9 mouse cellular contexts compared by ENCODE assay signal in genomic region chrX:143051478-143051877, GRCm38 (mm10). TPM values are rescaled to one million over a fixed set of nuclear protein-coding genes. Genes with fewer than 3 reads are reported as not detected.
DNase-seq lines count a peak whose midpoint lies in the region; ATAC-seq lines count a peak whose summit lies in the region.
"Had no signal": no experiment of that assay in that cellular context is flagged by ENCODE, and none has a peak within 500 bp of the region (broad histone marks: within the 10 kb centered on the region; RNA-seq: fewer than 3 reads in every experiment).

No protein-coding gene starts in this region.

- no peaks in the 10 kb centered on the region for H3K36me3 ChIP-seq in hindbrain, embryonic 14.5 days (replicated peaks; ENCODE audit: control insufficient read depth, insufficient read depth)
- H3K36me3 ChIP-seq in hindbrain, embryonic 12.5 days = no peaks in the 10 kb centered on the region
- H3K36me3 ChIP-seq in forebrain, embryonic 14.5 days (ENCODE audit: control insufficient read depth, insufficient read depth, low read length) = no peaks in the 10 kb centered on the region
- no peaks in the 10 kb centered on the region for H3K36me3 ChIP-seq in liver, embryonic 15.5 days (replicated peaks)
- H3K36me3 ChIP-seq: embryonic facial prominence, embryonic 12.5 days had no signal

- H3K27me3 ChIP-seq in hindbrain, embryonic 14.5 days (ENCODE audit: control insufficient read depth, insufficient read depth, low read length) = no peaks in the 10 kb centered on the region
- H3K27me3 ChIP-seq in hindbrain, embryonic 12.5 days = peaks cover 3% of the 10 kb centered on the region; the same call in 1 of the 2 replicates
- no peaks in the 10 kb centered on the region for H3K27me3 ChIP-seq in forebrain, embryonic 14.5 days (replicated peaks; ENCODE audit: control insufficient read depth, insufficient read depth, low read length)
- H3K27me3 ChIP-seq in liver, embryonic 15.5 days = no peaks in the 10 kb centered on the region

- no peak overlapping the region for H3K27ac ChIP-seq in hindbrain, embryonic 14.5 days
- no peak overlapping the region for H3K27ac ChIP-seq in hindbrain, embryonic 12.5 days
- H3K27ac ChIP-seq in forebrain, embryonic 14.5 days (ENCODE audit: low read depth, low read length) = no peak overlapping the region
- no peak overlapping the region for H3K27ac ChIP-seq in liver, embryonic 15.5 days (replicated peaks)
- H3K27ac ChIP-seq: embryonic facial prominence, embryonic 12.5 days had no signal

- DNase-seq in hindbrain, embryonic 14.5 days (ENCODE audit: low spot score) = peak; percentile 41
- peak; percentile 33 for DNase-seq in CD4-positive helper T cell, adult 2 months (ENCODE audit: low read depth, low spot score)
- peak; percentile 28 for DNase-seq in T-cell, adult 2 months (ENCODE audit: low spot score)
- peak; percentile 49 for DNase-seq in forebrain, embryonic 14.5 days (ENCODE audit: low spot score)
- peak; percentile 39 for DNase-seq in testis, postnatal 10 days (ENCODE audit: low spot score)
- no peak for DNase-seq in urinary bladder, adult 2 months (ENCODE audit: low spot score)

- no peaks in the 10 kb centered on the region for H3K4me1 ChIP-seq in hindbrain, embryonic 14.5 days (replicated peaks; ENCODE audit: control insufficient read depth, insufficient read depth, low read length)
- H3K4me1 ChIP-seq in hindbrain, embryonic 12.5 days = no peaks in the 10 kb centered on the region
- H3K4me1 ChIP-seq in forebrain, embryonic 14.5 days (ENCODE audit: control insufficient read depth, insufficient read depth, low read length) = no peaks in the 10 kb centered on the region
- H3K4me1 ChIP-seq in liver, embryonic 15.5 days (replicated peaks) = peaks cover 5% of the 10 kb centered on the region; the same call in 1 of the 2 replicates
- H3K4me1 ChIP-seq: embryonic facial prominence, embryonic 12.5 days had no signal

- H3K4me3 ChIP-seq in hindbrain, embryonic 14.5 days (replicated peaks; ENCODE audit: low read length) = no peak overlapping the region
- H3K4me3 ChIP-seq in hindbrain, embryonic 12.5 days = no peak overlapping the region
- H3K4me3 ChIP-seq in forebrain, embryonic 14.5 days (ENCODE audit: low read depth, low read length) = no peak overlapping the region
- H3K4me3 ChIP-seq in liver, embryonic 15.5 days (replicated peaks) = no peak overlapping the region
- H3K4me3 ChIP-seq: embryonic facial prominence, embryonic 12.5 days had no signal

- ATAC-seq in hindbrain, embryonic 14.5 days (ENCODE audit: low FRiP score) = no peak
- ATAC-seq in hindbrain, embryonic 12.5 days (ENCODE audit: low FRiP score) = no peak
- no peak for ATAC-seq in forebrain, embryonic 14.5 days
- ATAC-seq in liver, embryonic 15.5 days (ENCODE audit: insufficient read depth) = peak; percentile 64

- H3K4me2 ChIP-seq in hindbrain, embryonic 14.5 days (replicated peaks) = no peak overlapping the region
- H3K4me2 ChIP-seq in hindbrain, embryonic 12.5 days (replicated peaks) = no peak overlapping the region
- H3K4me2 ChIP-seq in forebrain, embryonic 14.5 days (ENCODE audit: low read length) = no peak overlapping the region
- no peak overlapping the region for H3K4me2 ChIP-seq in liver, embryonic 15.5 days
- H3K4me2 ChIP-seq: embryonic facial prominence, embryonic 12.5 days had no signal

- no peaks in the 10 kb centered on the region for H3K9me3 ChIP-seq in hindbrain, embryonic 14.5 days (ENCODE audit: control insufficient read depth, low read length)
- no peaks in the 10 kb centered on the region for H3K9me3 ChIP-seq in hindbrain, embryonic 12.5 days (replicated peaks)
- H3K9me3 ChIP-seq in forebrain, embryonic 14.5 days (replicated peaks; ENCODE audit: control insufficient read depth, low read length) = no peaks in the 10 kb centered on the region
- H3K9me3 ChIP-seq in liver, embryonic 15.5 days (replicated peaks) = no peaks in the 10 kb centered on the region
- H3K9me3 ChIP-seq: embryonic facial prominence, embryonic 12.5 days had no signal

- no peak overlapping the region for H3K9ac ChIP-seq in hindbrain, embryonic 14.5 days
- H3K9ac ChIP-seq in hindbrain, embryonic 12.5 days = no peak overlapping the region
- H3K9ac ChIP-seq in forebrain, embryonic 14.5 days (ENCODE audit: low read length) = no peak overlapping the region
- H3K9ac ChIP-seq in liver, embryonic 15.5 days = no peak overlapping the region
- H3K9ac ChIP-seq: embryonic facial prominence, embryonic 12.5 days had no signal

RNA-seq across cellular contexts. Expression of gene Rtl9, which starts 47.9 kb away (rescaled TPM):
- polyA plus RNA-seq in hindbrain, embryonic 14.5 days (2014; fragmentation: Nextera tagmentation; extraction: Ambion mirVana) = 0.67 and 0.77 TPM in 2 replicates
- polyA plus RNA-seq in hindbrain, embryonic 12.5 days (2016; fragmentation: Nextera tagmentation; extraction: Ambion mirVana) = 0.27 and 0.29 TPM in 2 replicates
- polyA plus RNA-seq in forebrain, embryonic 14.5 days (2014; fragmentation: Nextera tagmentation; extraction: Ambion mirVana) = 0.41 and 0.82 TPM in 2 replicates
- 0.03 TPM in 1 of 2 replicates, not detected in the other for polyA plus RNA-seq in liver, embryonic 15.5 days (2015; fragmentation: Nextera tagmentation; extraction: Ambion mirVana)
- 0.10 and 0.31 TPM in 2 replicates for polyA plus RNA-seq in urinary bladder, adult 2 months (2012; rRNA removed)
